9 mouse cellular contexts compared by ENCODE assay signal in genomic region chr17:31377961-31378360, GRCm38 (mm10). TPM values are rescaled to one million over a fixed set of nuclear protein-coding genes. Genes with fewer than 3 reads are reported as not detected.
DNase-seq lines count a peak whose midpoint lies in the region; ATAC-seq and TF ChIP-seq lines count a peak whose summit lies in the region.
"Had no signal": no experiment of that assay in that cellular context is flagged by ENCODE, and none has a peak within 500 bp of the region (broad histone marks: within the 10 kb centered on the region; RNA-seq: fewer than 3 reads in every experiment).

No protein-coding gene starts in this region.

- TF ChIP-seq RAD21 in MEL (IDR thresholded peaks at IDR 0.05; ENCODE audit: low read depth, low read length) = peak; percentile 65

- no peak for ATAC-seq in forebrain, embryonic 12.5 days (ENCODE audit: low FRiP score)

- no peak for TF ChIP-seq POLR2A in MEL (IDR thresholded peaks at IDR 0.05; ENCODE audit: control insufficient read depth in 1 of 2, insufficient read depth in 1 of 2, low read depth in 1 of 2, low read length in 2 of 2, poor library complexity in 1 of 2)

- H3K27ac ChIP-seq in MEL (ENCODE audit: control insufficient read depth, low read depth, low read length) = no peak overlapping the region
- no peak overlapping the region for H3K27ac ChIP-seq in forebrain, embryonic 12.5 days
- H3K27ac ChIP-seq: liver, embryonic 15.5 days had no signal

- no peaks in the 10 kb centered on the region for H3K9me3 ChIP-seq in MEL (replicated peaks; ENCODE audit: insufficient read depth, low read length)
- H3K9me3 ChIP-seq in forebrain, embryonic 12.5 days = no peaks in the 10 kb centered on the region
- H3K9me3 ChIP-seq: liver, embryonic 15.5 days had no signal

- TF ChIP-seq CTCF in MEL (IDR thresholded peaks at IDR 0.05 in 2 of 3, conservative IDR thresholded peaks at IDR 0.05 in 1 of 3; ENCODE audit: control insufficient read depth in 1 of 3, insufficient read depth in 1 of 3, low read depth in 2 of 3, low read length in 3 of 3, poor library complexity in 1 of 3, severe bottlenecking in 1 of 3) = peak; percentile 52 to 73 (median 73)

- DNase-seq in MEL (ENCODE audit: low read depth, low spot score) = peak; percentile 71
- DNase-seq in c-Kit-positive CD71-positive TER-119-negative erythroid progenitor cells, embryonic 14.5 days (ENCODE audit: low read depth) = peak; percentile 10
- peak; percentile 28 for DNase-seq in heart, postnatal 25 days (ENCODE audit: low spot score)
- peak; percentile 60 to 88 for DNase-seq in layer of hippocampus, adult 18-20 months (ENCODE audit: low spot score in 2 of 2)
- peak; percentile 86 for DNase-seq in lung, postnatal 10 days
- DNase-seq in retina, postnatal 1 day = peak; percentile 92
- no peak for DNase-seq in yolk sac, embryonic 10.5 days (ENCODE audit: low spot score)

- peak overlapping the region; percentile 39 to 43; a peak in 3 of 4 replicates for H3K4me3 ChIP-seq in MEL (ENCODE audit: control insufficient read depth in 1 of 2, insufficient read depth in 1 of 2, low read depth in 2 of 2, low read length in 2 of 2)
- H3K4me3 ChIP-seq in forebrain, embryonic 12.5 days (replicated peaks) = no peak overlapping the region
- H3K4me3 ChIP-seq: liver, embryonic 15.5 days had no signal

- H3K79me2 ChIP-seq in MEL (ENCODE audit: control insufficient read depth, insufficient read depth, low read length, poor library complexity) = no peaks in the 10 kb centered on the region

- peaks cover 2 to 3% of the 10 kb centered on the region in 2 experiments; a peak in 3 of 4 replicates for H3K27me3 ChIP-seq in MEL (ENCODE audit: control insufficient read depth in 1 of 2, insufficient read depth in 2 of 2, low read length in 2 of 2)
- H3K27me3 ChIP-seq in forebrain, embryonic 12.5 days = no peaks in the 10 kb centered on the region
- H3K27me3 ChIP-seq: liver, embryonic 15.5 days had no signal

- H3K36me3 ChIP-seq in MEL (ENCODE audit: control insufficient read depth in 1 of 2, insufficient read depth in 2 of 2, low read length in 2 of 2) = no peaks in the 10 kb centered on the region
- no peaks in the 10 kb centered on the region for H3K36me3 ChIP-seq in forebrain, embryonic 12.5 days (replicated peaks)
- H3K36me3 ChIP-seq: liver, embryonic 15.5 days had no signal

- peak overlapping the region; percentile 23; the same call in 1 of the 2 replicates for H3K4me2 ChIP-seq in forebrain, embryonic 12.5 days
- H3K4me2 ChIP-seq: liver, embryonic 15.5 days had no signal

- H3K4me1 ChIP-seq in MEL (ENCODE audit: control insufficient read depth in 1 of 2, insufficient read depth in 2 of 2, low read length in 2 of 2) = no peaks in the 10 kb centered on the region
- peaks cover 4% of the 10 kb centered on the region for H3K4me1 ChIP-seq in forebrain, embryonic 12.5 days
- H3K4me1 ChIP-seq: liver, embryonic 15.5 days had no signal

- intact Hi-C loops in heart, postnatal 25 days (cut with DNase I) = loop anchor here (1.0 to 2.0 kb wide), 3 partner anchors 71 to 287 kb away; no protein-coding TSS in a partner anchor

- H3K9ac ChIP-seq in MEL (ENCODE audit: control insufficient read depth, low read depth, low read length, poor library complexity, severe bottlenecking) = peak overlapping the region; percentile 35; the same call in 1 of the 2 replicates
- no peak overlapping the region for H3K9ac ChIP-seq in forebrain, embryonic 12.5 days
- H3K9ac ChIP-seq: liver, embryonic 15.5 days had no signal

- WGBS in forebrain, embryonic 12.5 days = 11% methylated on average over 7 of the region's 7 CpGs

- no peak for TF ChIP-seq EP300 in MEL (IDR thresholded peaks at IDR 0.05; ENCODE audit: low read depth in 1 of 2, low read length in 2 of 2)

TF ChIP-seq in MEL, 35 proteins besides CTCF, POLR2A, EP300 and RAD21:
- TF ChIP-seq POLR2AphosphoS5 (IDR thresholded peaks at IDR 0.05; ENCODE audit: borderline replicate concordance, low read depth, low read length) = no peak
- TF ChIP-seq TAL1 (IDR thresholded peaks at IDR 0.05; ENCODE audit: low read length) = no peak
- no peak for TF ChIP-seq ETS1 (IDR thresholded peaks at IDR 0.05; ENCODE audit: low read depth, low read length)
- TF ChIP-seq SMC3 (IDR thresholded peaks at IDR 0.05; ENCODE audit: low read depth, low read length) = peak; percentile 77
- peak; percentile 28 for TF ChIP-seq ZC3H11A (IDR thresholded peaks at IDR 0.05; ENCODE audit: low read depth, low read length)

RNA-seq across cellular contexts. Expression of gene Pde9a, which starts 8.0 kb away (rescaled TPM):
- total RNA-seq in MEL (2012; rRNA removed) = 0.20 TPM in 1 of 2 replicates, not detected in the other
- polyA plus RNA-seq in MEL (2012; ENCODE audit: insufficient read depth in 1 of 2, insufficient read length in 2 of 2, low read depth in 1 of 2, low replicate concordance in 2 of 2, missing spikeins in 1 of 2) = under 1 TPM in 1 of 2 experiments, not detected in 1; 0.56 TPM
- 34.7 and 36.7 TPM in 2 replicates for polyA plus RNA-seq in forebrain, embryonic 12.5 days (2016; fragmentation: Nextera tagmentation; extraction: Ambion mirVana)
- total RNA-seq in heart, postnatal 25 days (2021) = 1 to 10 TPM; 5.1 to 6.7 TPM
- total RNA-seq in layer of hippocampus, adult 18-20 months (2021) = 10 to 100 TPM; 19.8 to 23.9 TPM
